Mouse (Mus musculus) CH12.LX (cell line): ENCODE measurements around the gene Epc2. TPM values are rescaled to one million over a fixed set of nuclear protein-coding genes. Genes with fewer than 3 reads are reported as not detected.

Experiments
- DNase-seq: peaks from one replicate; pipeline ENCODE4 v3.0.0-alpha.2; 2013; ENCODE audit errors: extremely low read depth
- H3K27ac ChIP-seq: 2 replicates; pipeline ENCODE4 v1.5.1; 2012; ENCODE audit warnings: low read depth, mild to moderate bottlenecking, control low read depth, moderate library complexity; ENCODE audit not compliant: insufficient read depth
- H3K27me3 ChIP-seq: replicated peaks from 2 replicates; pipeline ENCODE3; 2012; ENCODE audit warnings: inconsistent platforms
- H3K36me3 ChIP-seq, 2 experiments: replicated peaks in 1 of 2; 2 replicates each; pipeline versions ENCODE3 to v1.6.1; 2012; ENCODE audit warnings: inconsistent platforms in 1 of 2, low read length in 1 of 2, mild to moderate bottlenecking in 1 of 2, mixed read lengths in 1 of 2, moderate library complexity in 1 of 2; ENCODE audit not compliant: control insufficient read depth in 1 of 2, insufficient read depth in 1 of 2
- H3K4me1 ChIP-seq, 2 experiments: 2 replicates each; pipeline ENCODE4 v1.6.1; 2012; ENCODE audit warnings: inconsistent platforms in 1 of 2, moderate library complexity in 1 of 2; ENCODE audit not compliant: insufficient read depth in 2 of 2, control insufficient read depth in 1 of 2
- H3K4me2 ChIP-seq: 2 replicates; pipeline ENCODE4 v1.6.1; 2012; ENCODE audit warnings: low read depth, mild to moderate bottlenecking, control low read depth; ENCODE audit not compliant: poor library complexity, insufficient read depth, severe bottlenecking
- H3K4me3 ChIP-seq, 3 experiments: fragments of 150-350 bp in 1 of 3; sonication (generic) in 1 of 3; replicated peaks in 1 of 3; 2 replicates each; pipeline versions ENCODE3 to v1.5.1; 2011 to 2012; ENCODE audit warnings: low read depth in 2 of 3, low read length in 2 of 3, mild to moderate bottlenecking in 2 of 3, moderate library complexity in 2 of 3, control low read depth in 1 of 3, improper control_type of control experiment in 1 of 3, inconsistent platforms in 1 of 3, mixed read lengths in 1 of 3; ENCODE audit not compliant: poor library complexity in 1 of 3
- H3K79me2 ChIP-seq: replicated peaks from 2 replicates; pipeline ENCODE4 v1.6.1; 2012; ENCODE audit warnings: mild to moderate bottlenecking, moderate library complexity; ENCODE audit not compliant: control insufficient read depth, poor library complexity, insufficient read depth, severe bottlenecking; ENCODE audit errors: extremely low read depth
- H3K9ac ChIP-seq: 2 replicates; pipeline ENCODE4 v1.6.1; 2012; ENCODE audit warnings: low read depth, mild to moderate bottlenecking, control low read depth, moderate library complexity; ENCODE audit not compliant: insufficient read depth
- H3K9me3 ChIP-seq: replicated peaks from 2 replicates; pipeline ENCODE3; 2012; ENCODE audit warnings: low read length, inconsistent platforms, mixed read lengths
- CTCF ChIP-seq, 2 experiments: IDR thresholded peaks in 1 of 2; conservative IDR thresholded peaks in 1 of 2; 2 replicates each; pipeline ENCODE4 v1.5.1; 2011 to 2012; ENCODE audit warnings: low read depth in 2 of 2, low read length in 2 of 2, improper control_type of control experiment in 1 of 2, inconsistent platforms in 1 of 2, mild to moderate bottlenecking in 1 of 2, moderate library complexity in 1 of 2
- ELF1 ChIP-seq: IDR thresholded peaks from 2 replicates; pipeline ENCODE4 v1.6.1; 2014; ENCODE audit warnings: low read depth, mild to moderate bottlenecking, inconsistent platforms, low read length, improper control_type of control experiment
- EP300 ChIP-seq: IDR thresholded peaks from 2 replicates; pipeline ENCODE4 v1.6.1; 2011; ENCODE audit warnings: low read length, improper control_type of control experiment
- ETS1 ChIP-seq: conservative IDR thresholded peaks from 2 replicates; pipeline ENCODE4 v1.6.1; 2012; ENCODE audit warnings: low read depth, mild to moderate bottlenecking, inconsistent platforms, low read length, improper control_type of control experiment, moderate library complexity
- JUN ChIP-seq: IDR thresholded peaks from 2 replicates; pipeline ENCODE4 v1.6.1; 2011; ENCODE audit warnings: low read depth, mild to moderate bottlenecking, low read length, improper control_type of control experiment, moderate library complexity; ENCODE audit not compliant: insufficient read depth
- MAZ ChIP-seq: IDR thresholded peaks from 2 replicates; pipeline ENCODE4 v1.6.1; 2012; ENCODE audit warnings: low read depth, mild to moderate bottlenecking, inconsistent platforms, low read length, improper control_type of control experiment, moderate library complexity
- MXI1 ChIP-seq: IDR thresholded peaks from 2 replicates; pipeline ENCODE4 v1.6.1; 2011; ENCODE audit warnings: mild to moderate bottlenecking, low read depth, low read length, improper control_type of control experiment
- NRF1 ChIP-seq: IDR thresholded peaks from 2 replicates; pipeline ENCODE4 v1.6.1; 2014; ENCODE audit warnings: low read depth, mild to moderate bottlenecking, inconsistent platforms, low read length, improper control_type of control experiment, moderate library complexity
- PAX5 ChIP-seq: IDR thresholded peaks from 2 replicates; pipeline ENCODE4 v1.6.1; 2012; ENCODE audit warnings: low read length, inconsistent platforms, mixed read lengths
- POLR2A ChIP-seq: IDR thresholded peaks from 2 replicates; pipeline ENCODE4 v1.6.1; 2011; ENCODE audit warnings: low read depth, mild to moderate bottlenecking, improper control_type of control experiment, low read length
- POLR2AphosphoS2 ChIP-seq: IDR thresholded peaks from 2 replicates; pipeline ENCODE4 v1.6.1; 2011; ENCODE audit warnings: low read depth, low read length, improper control_type of control experiment
- SIN3A ChIP-seq: IDR thresholded peaks from 2 replicates; pipeline ENCODE4 v1.6.1; 2012; ENCODE audit warnings: low read length, improper control_type of control experiment, inconsistent platforms
- TBP ChIP-seq: conservative IDR thresholded peaks from 2 replicates; pipeline ENCODE4 v1.6.1; 2011; ENCODE audit warnings: low read depth, low read length, improper control_type of control experiment
- dilution Hi-C: fragments of 300-500 bp; cut with MboI; formaldehyde crosslinking; loops from 2 replicates; pipeline ENCODE4 v1.14.3; 2020; ENCODE audit warnings: low sequenced_read_pairs; ENCODE audit not compliant: extremely low pct_unique_long_range_greater_than_20kb, extremely low pct_ligation_motif_present
- in situ Hi-C: fragments of 300-500 bp; cut with MboI; formaldehyde crosslinking; loops from 3 replicates; pipeline ENCODE4 v1.14.3; 2019; ENCODE audit warnings: low sequenced_read_pairs, low pct_ligation_motif_present, low pct_unique_long_range_greater_than_20kb, mixed read lengths
- polyA plus RNA-seq: library from polyadenylated mRNA; unstranded; fragments of >175 nt; gene quantifications from 2 replicates; pipeline ENCODE4 v1.2.1, GENCODE M21; 2012; ENCODE audit warnings: low read depth; ENCODE audit not compliant: insufficient read length
- total RNA-seq, 2 experiments: library from RNA; depleted of rRNA; stranded (reverse); fragments of 300-350 nt in 1 of 2; fragments of >200 nt in 1 of 2; gene quantifications; 2 replicates each; pipeline ENCODE4 v1.2.3; 2012 to 2014

The Epc2 gene
- total and polyA plus RNA-seq, 3 experiments: 10.5 to 22.8 (median 19.2) TPM

GRCm38 (mm10) chr2:49451637-49452211, 438 bp downstream of the Epc2 start:
- DNase-seq: peak; percentile 86
- no peak for TF ChIP-seq POLR2AphosphoS2
- TF ChIP-seq PAX5: no peak
- no peak for TF ChIP-seq JUN
- no peak for TF ChIP-seq NRF1
- 0 out of 2 replicates have a peak, but pooled peaks have one; percentile 44 for TF ChIP-seq POLR2A
- no peak for TF ChIP-seq ETS1
- 0 out of 2 replicates have a peak, but pooled peaks have one; percentile 17 for TF ChIP-seq TBP
- TF ChIP-seq MAZ: peak; percentile 80; the same call in 1 of the 2 replicates
- Histone ChIP-seq H3K36me3 (no peaks in the 10 kb centered on the region), H3K79me2 (peaks cover 33% of the 10 kb centered on the region), H3K4me3 (peak overlapping the region; percentile 84 to 95 (median 94)), H3K9ac (peak overlapping the region; percentile 99), H3K4me1 (peaks cover 0 to 16% of the 10 kb centered on the region in 2 experiments; a peak in 2 of 4 replicates), H3K27ac (peak overlapping the region; percentile 90), H3K27me3 (peaks cover 16% of the 10 kb centered on the region), H3K9me3 (no peaks in the 10 kb centered on the region), H3K4me2 (no peak overlapping the region)
- in situ Hi-C loops: loop anchor here (5.0 kb wide), 1 partner anchor 41 kb away; no protein-coding TSS in a partner anchor
- dilution Hi-C loops: no loop called here

- H3K4me1 ChIP-seq: peaks cover 0 to 16% of the 10 kb centered on the region in 2 experiments; a peak in 2 of 4 replicates
- no peaks in the 10 kb centered on the region for H3K9me3 ChIP-seq
- peak overlapping the region; percentile 67; the same call in 1 of the 2 replicates for H3K4me2 ChIP-seq
- H3K27me3 ChIP-seq: peaks cover 16% of the 10 kb centered on the region
- dilution Hi-C loops (no loop called here), in situ Hi-C loops (loop anchor here (5.0 kb wide), 1 partner anchor 40 kb away; no protein-coding TSS in a partner anchor)
- H3K4me3 ChIP-seq: peak overlapping the region; percentile 78 to 94 (median 84)
- H3K9ac ChIP-seq: peak overlapping the region; percentile 50
- H3K79me2 ChIP-seq: peaks cover 39% of the 10 kb centered on the region
- TF ChIP-seq SIN3A: peak; percentile 94
- TF ChIP-seq POLR2A: no peak
- no peak for TF ChIP-seq CTCF (conservative IDR thresholded peaks at IDR 0.05 in 1 of 2, IDR thresholded peaks at IDR 0.05 in 1 of 2; ENCODE audit: low read depth in 2 of 2, low read length in 2 of 2)
- peak; percentile 78 for TF ChIP-seq ELF1
- TF ChIP-seq EP300: no peak
- peak; percentile 61; the same call in 1 of the 2 replicates for TF ChIP-seq MXI1
- no peaks in the 10 kb centered on the region for H3K36me3 ChIP-seq
- peak overlapping the region; percentile 27; the same call in 1 of the 2 replicates for H3K27ac ChIP-seq
- peak; percentile 86 for DNase-seq
Measured at GRCm38 (mm10) chr2:49452451-49453081, 1.3 kb downstream of the Epc2 start.
